Mouse (Mus musculus): ENCODE measurements at regions not wholly inside any gene's neighbourhood (a gene's known extent, or its start where the extent isn't known, plus 50 kb on each side); places are given as distances from the start of the nearest gene placed in this dataset.

DNA sequence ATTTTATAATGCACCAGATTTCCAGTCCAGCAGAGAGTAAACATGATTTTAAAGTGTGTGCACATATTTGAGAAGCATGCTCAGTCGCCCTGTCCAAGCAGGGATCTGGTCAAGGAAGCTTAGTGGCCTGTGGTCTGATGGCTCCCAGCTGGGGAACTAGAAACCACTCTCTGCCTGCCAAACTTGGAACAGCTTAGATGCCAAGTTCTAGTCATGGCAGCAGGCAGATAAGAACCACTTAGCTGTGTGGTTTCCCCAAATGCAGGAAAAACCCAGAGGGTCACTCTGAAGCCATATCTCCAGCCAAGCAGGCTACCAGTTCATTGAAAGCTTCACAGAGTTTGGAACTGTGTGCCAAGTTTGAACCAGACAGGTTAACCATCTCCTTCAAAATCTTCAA is 86.1 kb downstream of the Fam114a2 start:
- H3K9ac ChIP-seq (ENCODE audit: low read length), result no peak overlapping the region
- no peak overlapping the region for H3K27ac ChIP-seq (ENCODE audit: low read depth, low read length)
- no peak overlapping the region for H3K4me3 ChIP-seq (ENCODE audit: low read depth, low read length)
- 79% methylated on average over 1 of the region's 1 CpGs for WGBS
- no peak for ATAC-seq
- no peaks in the 10 kb centered on the region for H3K36me3 ChIP-seq (ENCODE audit: control insufficient read depth, insufficient read depth, low read length)
- H3K4me2 ChIP-seq (ENCODE audit: low read length), result no peak overlapping the region
- H3K9me3 ChIP-seq (replicated peaks; ENCODE audit: control insufficient read depth, low read length), result no peaks in the 10 kb centered on the region
- DNase-seq (ENCODE audit: low spot score), result no peak
- H3K27me3 ChIP-seq (replicated peaks; ENCODE audit: control insufficient read depth, insufficient read depth, low read length), result no peaks in the 10 kb centered on the region
- no peaks in the 10 kb centered on the region for H3K4me1 ChIP-seq (ENCODE audit: control insufficient read depth, insufficient read depth, low read length)

GRCm38 (mm10) chr11:57431886-57432285 is 86.5 kb downstream of the Fam114a2 start:
- Histone ChIP-seq H3K4me1 (ENCODE audit: control insufficient read depth, insufficient read depth, low read length) (no peaks in the 10 kb centered on the region), H3K9me3 (replicated peaks; ENCODE audit: control insufficient read depth, low read length) (no peaks in the 10 kb centered on the region), H3K36me3 (ENCODE audit: control insufficient read depth, insufficient read depth, low read length) (no peaks in the 10 kb centered on the region), H3K4me2 (ENCODE audit: low read length) (no peak overlapping the region), H3K27ac (ENCODE audit: low read depth, low read length) (no peak overlapping the region), H3K4me3 (ENCODE audit: low read depth, low read length) (no peak overlapping the region), H3K27me3 (replicated peaks; ENCODE audit: control insufficient read depth, insufficient read depth, low read length) (no peaks in the 10 kb centered on the region), H3K9ac (ENCODE audit: low read length) (no peak overlapping the region)
- DNase-seq (ENCODE audit: low spot score) (no peak), ATAC-seq (no peak)

- DNase-seq (ENCODE audit: low spot score) (no peak), ATAC-seq (no peak)
- Histone ChIP-seq H3K36me3 (ENCODE audit: control insufficient read depth, insufficient read depth, low read length) (no peaks in the 10 kb centered on the region), H3K4me3 (ENCODE audit: low read depth, low read length) (no peak overlapping the region), H3K9ac (ENCODE audit: low read length) (no peak overlapping the region), H3K9me3 (replicated peaks; ENCODE audit: control insufficient read depth, low read length) (no peaks in the 10 kb centered on the region), H3K4me1 (ENCODE audit: control insufficient read depth, insufficient read depth, low read length) (no peaks in the 10 kb centered on the region), H3K4me2 (ENCODE audit: low read length) (no peak overlapping the region), H3K27me3 (replicated peaks; ENCODE audit: control insufficient read depth, insufficient read depth, low read length) (no peaks in the 10 kb centered on the region), H3K27ac (ENCODE audit: low read depth, low read length) (no peak overlapping the region)
- WGBS, result 66% methylated on average over 12 of the region's 12 CpGs
These were observed 92.2 kb downstream of the Fam114a2 start for GRCm38 (mm10) chr11:57426046-57426805.

- Histone ChIP-seq H3K4me3 (ENCODE audit: low read depth, low read length) (no peak overlapping the region), H3K9me3 (replicated peaks; ENCODE audit: control insufficient read depth, low read length) (no peaks in the 10 kb centered on the region), H3K27me3 (replicated peaks; ENCODE audit: control insufficient read depth, insufficient read depth, low read length) (no peaks in the 10 kb centered on the region), H3K4me1 (ENCODE audit: control insufficient read depth, insufficient read depth, low read length) (no peaks in the 10 kb centered on the region), H3K4me2 (ENCODE audit: low read length) (no peak overlapping the region), H3K36me3 (ENCODE audit: control insufficient read depth, insufficient read depth, low read length) (no peaks in the 10 kb centered on the region), H3K27ac (ENCODE audit: low read depth, low read length) (no peak overlapping the region), H3K9ac (ENCODE audit: low read length) (no peak overlapping the region)
- WGBS, result 32% methylated on average over 6 of the region's 6 CpGs
- ATAC-seq (no peak), DNase-seq (ENCODE audit: low spot score) (no peak)
These were observed 99.0 kb downstream of the Fam114a2 start for GRCm38 (mm10) chr11:57419416-57419815.

- no peaks in the 10 kb centered on the region for H3K9me3 ChIP-seq (replicated peaks; ENCODE audit: control insufficient read depth, low read length)
- 87% methylated on average over 11 of the region's 11 CpGs for WGBS
- ATAC-seq (no peak), DNase-seq (ENCODE audit: low spot score) (no peak)
- H3K27me3 ChIP-seq (replicated peaks; ENCODE audit: control insufficient read depth, insufficient read depth, low read length), result no peaks in the 10 kb centered on the region
- H3K4me2 ChIP-seq (ENCODE audit: low read length), result no peak overlapping the region
- H3K36me3 ChIP-seq (ENCODE audit: control insufficient read depth, insufficient read depth, low read length), result no peaks in the 10 kb centered on the region
- no peak overlapping the region for H3K9ac ChIP-seq (ENCODE audit: low read length)
- no peak overlapping the region for H3K4me3 ChIP-seq (ENCODE audit: low read depth, low read length)
- no peak overlapping the region for H3K27ac ChIP-seq (ENCODE audit: low read depth, low read length)
- H3K4me1 ChIP-seq (ENCODE audit: control insufficient read depth, insufficient read depth, low read length), result no peaks in the 10 kb centered on the region
These were observed 102.4 kb downstream of the Fam114a2 start for GRCm38 (mm10) chr11:57416011-57416410.

DNA sequence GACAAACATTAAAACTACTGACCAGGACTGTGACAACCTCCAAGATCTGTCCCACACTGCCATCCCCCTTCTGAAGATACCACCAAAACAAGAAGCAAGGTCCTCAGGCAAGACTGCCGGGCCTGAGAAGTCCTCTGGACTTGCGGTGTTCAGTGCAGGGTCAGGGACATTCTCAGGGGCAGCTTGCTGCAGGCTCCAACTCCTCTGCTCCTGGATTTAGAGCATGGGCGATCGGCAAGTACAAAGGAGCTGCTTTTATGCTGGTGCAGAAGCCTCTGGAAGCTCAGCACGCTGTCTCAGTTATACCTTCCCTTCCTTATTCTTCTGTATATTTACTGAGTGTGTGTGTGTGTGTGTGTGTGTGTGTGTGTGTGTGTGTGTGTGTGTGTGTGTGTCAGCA is 103.2 kb downstream of the Fam114a2 start:
- no peaks in the 10 kb centered on the region for H3K27me3 ChIP-seq (replicated peaks; ENCODE audit: control insufficient read depth, insufficient read depth, low read length)
- H3K27ac ChIP-seq (ENCODE audit: low read depth, low read length), result no peak overlapping the region
- 53% methylated on average over 5 of the region's 5 CpGs for WGBS
- ATAC-seq (no peak), DNase-seq (ENCODE audit: low spot score) (no peak)
- no peaks in the 10 kb centered on the region for H3K4me1 ChIP-seq (ENCODE audit: control insufficient read depth, insufficient read depth, low read length)
- H3K9me3 ChIP-seq (replicated peaks; ENCODE audit: control insufficient read depth, low read length), result no peaks in the 10 kb centered on the region
- H3K9ac ChIP-seq (ENCODE audit: low read length), result no peak overlapping the region
- H3K4me2 ChIP-seq (ENCODE audit: low read length), result no peak overlapping the region
- no peak overlapping the region for H3K4me3 ChIP-seq (ENCODE audit: low read depth, low read length)
- H3K36me3 ChIP-seq (ENCODE audit: control insufficient read depth, insufficient read depth, low read length), result no peaks in the 10 kb centered on the region

GRCm38 (mm10) chr11:57414697-57415096 is 103.7 kb downstream of the Fam114a2 start:
- Histone ChIP-seq H3K9me3 (replicated peaks; ENCODE audit: control insufficient read depth, low read length) (no peaks in the 10 kb centered on the region), H3K36me3 (ENCODE audit: control insufficient read depth, insufficient read depth, low read length) (no peaks in the 10 kb centered on the region), H3K4me3 (ENCODE audit: low read depth, low read length) (no peak overlapping the region), H3K27ac (ENCODE audit: low read depth, low read length) (no peak overlapping the region), H3K27me3 (replicated peaks; ENCODE audit: control insufficient read depth, insufficient read depth, low read length) (no peaks in the 10 kb centered on the region), H3K9ac (ENCODE audit: low read length) (no peak overlapping the region), H3K4me1 (ENCODE audit: control insufficient read depth, insufficient read depth, low read length) (no peaks in the 10 kb centered on the region), H3K4me2 (ENCODE audit: low read length) (no peak overlapping the region)
- WGBS, result 32% methylated on average over 7 of the region's 7 CpGs
- DNase-seq (ENCODE audit: low spot score), result peak; percentile 10
- ATAC-seq, result no peak

- H3K4me3 ChIP-seq (ENCODE audit: low read depth, low read length), result no peak overlapping the region
- H3K9ac ChIP-seq (ENCODE audit: low read length), result no peak overlapping the region
- H3K27ac ChIP-seq (ENCODE audit: low read depth, low read length), result no peak overlapping the region
- no peaks in the 10 kb centered on the region for H3K36me3 ChIP-seq (ENCODE audit: control insufficient read depth, insufficient read depth, low read length)
- H3K4me1 ChIP-seq (ENCODE audit: control insufficient read depth, insufficient read depth, low read length), result no peaks in the 10 kb centered on the region
- no peaks in the 10 kb centered on the region for H3K27me3 ChIP-seq (replicated peaks; ENCODE audit: control insufficient read depth, insufficient read depth, low read length)
- no peak overlapping the region for H3K4me2 ChIP-seq (ENCODE audit: low read length)
- no peak for ATAC-seq
- DNase-seq (ENCODE audit: low spot score), result no peak
- WGBS, result 72% methylated on average over 4 of the region's 4 CpGs
- no peaks in the 10 kb centered on the region for H3K9me3 ChIP-seq (replicated peaks; ENCODE audit: control insufficient read depth, low read length)
These were observed 105.1 kb downstream of the Fam114a2 start for GRCm38 (mm10) chr11:57413271-57413670.

DNA sequence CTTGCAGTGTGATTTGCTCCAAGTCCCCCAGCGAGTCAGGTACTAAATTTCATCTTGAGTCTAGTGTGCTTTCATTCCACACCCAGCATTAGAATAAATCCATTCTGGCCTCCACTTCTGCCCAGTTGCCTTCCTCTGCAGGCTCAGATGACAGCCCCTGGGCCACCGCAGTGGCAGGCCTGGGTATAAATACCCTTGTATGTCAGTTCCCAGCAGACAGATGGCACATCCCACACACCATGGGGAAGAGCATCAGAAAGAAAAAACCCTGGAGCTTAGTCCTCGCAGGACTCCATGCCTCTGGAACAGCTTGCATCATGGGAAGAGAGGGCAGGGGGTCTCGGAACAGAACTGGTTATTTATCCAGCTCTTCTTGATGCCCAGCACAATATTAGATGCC is 105.7 kb downstream of the Fam114a2 start:
- ATAC-seq, result no peak
- H3K27ac ChIP-seq (ENCODE audit: low read depth, low read length), result no peak overlapping the region
- no peaks in the 10 kb centered on the region for H3K36me3 ChIP-seq (ENCODE audit: control insufficient read depth, insufficient read depth, low read length)
- no peak overlapping the region for H3K4me3 ChIP-seq (ENCODE audit: low read depth, low read length)
- no peak overlapping the region for H3K9ac ChIP-seq (ENCODE audit: low read length)
- H3K4me1 ChIP-seq (ENCODE audit: control insufficient read depth, insufficient read depth, low read length), result no peaks in the 10 kb centered on the region
- no peaks in the 10 kb centered on the region for H3K27me3 ChIP-seq (replicated peaks; ENCODE audit: control insufficient read depth, insufficient read depth, low read length)
- 75% methylated on average over 4 of the region's 4 CpGs for WGBS
- no peaks in the 10 kb centered on the region for H3K9me3 ChIP-seq (replicated peaks; ENCODE audit: control insufficient read depth, low read length)
- no peak for DNase-seq (ENCODE audit: low spot score)
- no peak overlapping the region for H3K4me2 ChIP-seq (ENCODE audit: low read length)
